Comparison of ENCODE assay signal across 18 mouse cellular contexts in the genomic region with DNA sequence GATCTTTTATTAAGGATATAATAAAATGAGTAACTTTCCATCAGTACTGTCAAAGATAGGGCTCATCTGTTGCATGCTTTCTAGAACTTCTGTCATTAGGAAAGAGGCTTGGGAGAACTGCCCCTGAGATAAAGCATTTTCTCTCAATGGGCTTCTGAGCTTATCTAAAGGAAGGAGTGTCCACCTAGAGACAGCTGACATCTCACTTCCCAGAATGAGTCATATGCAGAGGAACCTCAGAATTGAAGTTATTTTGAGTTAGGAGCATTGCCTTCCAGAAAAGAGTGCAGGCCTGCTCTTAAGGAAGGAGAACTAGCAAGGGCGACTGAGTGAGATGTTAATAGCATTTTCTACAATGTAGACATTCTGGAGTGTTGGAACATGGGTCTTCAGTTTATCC. TPM values are rescaled to one million over a fixed set of nuclear protein-coding genes. Genes with fewer than 3 reads are reported as not detected.
DNase-seq lines count a peak whose midpoint lies in the region; TF ChIP-seq lines count a peak whose summit lies in the region.
"Had no signal": no experiment of that assay in that cellular context is flagged by ENCODE, and none has a peak within 500 bp of the region (broad histone marks: within the 10 kb centered on the region; RNA-seq: fewer than 3 reads in every experiment).

No protein-coding gene starts in this region.

- 88% methylated on average over 1 of the region's 1 CpGs for WGBS in forebrain, embryonic 10.5 days

- TF ChIP-seq CTCF in MEL (IDR thresholded peaks at IDR 0.05 in 2 of 3, conservative IDR thresholded peaks at IDR 0.05 in 1 of 3; ENCODE audit: control insufficient read depth in 1 of 3, insufficient read depth in 1 of 3, low read depth in 2 of 3, low read length in 3 of 3, poor library complexity in 1 of 3, severe bottlenecking in 1 of 3), result no peak

- H3K27ac ChIP-seq in MEL (ENCODE audit: control insufficient read depth, low read depth, low read length), result no peak overlapping the region
- no peak overlapping the region for H3K27ac ChIP-seq in forebrain, embryonic 10.5 days
- H3K27ac ChIP-seq: embryonic facial prominence, embryonic 10.5 days; embryonic facial prominence, embryonic 12.5 days; forebrain, embryonic 12.5 days had no signal

- H3K79me2 ChIP-seq in MEL (ENCODE audit: control insufficient read depth, insufficient read depth, low read length, poor library complexity) (no peaks in the 10 kb centered on the region), myocyte (ENCODE audit: control insufficient read depth, insufficient read depth) (no peaks in the 10 kb centered on the region)

- TF ChIP-seq POLR2A in MEL (IDR thresholded peaks at IDR 0.05; ENCODE audit: control insufficient read depth in 1 of 2, insufficient read depth in 1 of 2, low read depth in 1 of 2, low read length in 2 of 2, poor library complexity in 1 of 2) (no peak), myocyte (IDR thresholded peaks at IDR 0.05; ENCODE audit: insufficient read length, low read depth) (no peak)

- no peak for TF ChIP-seq RAD21 in MEL (IDR thresholded peaks at IDR 0.05; ENCODE audit: low read depth, low read length)

- peaks cover 0 to 8% of the 10 kb centered on the region in 2 experiments; a peak in 2 of 4 replicates for H3K36me3 ChIP-seq in MEL (ENCODE audit: control insufficient read depth in 1 of 2, insufficient read depth in 2 of 2, low read length in 2 of 2)
- H3K36me3 ChIP-seq in myocyte (ENCODE audit: control insufficient read depth, insufficient read depth), result no peaks in the 10 kb centered on the region
- no peaks in the 10 kb centered on the region for H3K36me3 ChIP-seq in forebrain, embryonic 10.5 days (replicated peaks)
- H3K36me3 ChIP-seq: embryonic facial prominence, embryonic 10.5 days; embryonic facial prominence, embryonic 12.5 days; forebrain, embryonic 12.5 days; G1E had no signal

- peaks cover 0 to 5% of the 10 kb centered on the region in 2 experiments; a peak in 1 of 4 replicates for H3K4me1 ChIP-seq in MEL (ENCODE audit: control insufficient read depth in 1 of 2, insufficient read depth in 2 of 2, low read length in 2 of 2)
- H3K4me1 ChIP-seq in forebrain, embryonic 10.5 days, result no peaks in the 10 kb centered on the region
- H3K4me1 ChIP-seq: embryonic facial prominence, embryonic 10.5 days; embryonic facial prominence, embryonic 12.5 days; forebrain, embryonic 12.5 days had no signal

- H3K4me3 ChIP-seq in MEL (ENCODE audit: control insufficient read depth in 1 of 2, insufficient read depth in 1 of 2, low read depth in 2 of 2, low read length in 2 of 2) (no peak overlapping the region), myocyte (no peak overlapping the region)
- no peak overlapping the region for H3K4me3 ChIP-seq in forebrain, embryonic 10.5 days
- H3K4me3 ChIP-seq: embryonic facial prominence, embryonic 10.5 days; embryonic facial prominence, embryonic 12.5 days; forebrain, embryonic 12.5 days had no signal

- H3K27me3 ChIP-seq in MEL (ENCODE audit: control insufficient read depth in 1 of 2, insufficient read depth in 2 of 2, low read length in 2 of 2) (peaks cover 0 to 2% of the 10 kb centered on the region in 2 experiments; a peak in 1 of 4 replicates), myocyte (ENCODE audit: control insufficient read depth, insufficient read depth, insufficient read length) (no peaks in the 10 kb centered on the region)
- H3K27me3 ChIP-seq in forebrain, embryonic 10.5 days (ENCODE audit: poor library complexity, severe bottlenecking), result no peaks in the 10 kb centered on the region
- H3K27me3 ChIP-seq: embryonic facial prominence, embryonic 12.5 days; forebrain, embryonic 12.5 days had no signal

- no peak overlapping the region for H3K9ac ChIP-seq in MEL (ENCODE audit: control insufficient read depth, low read depth, low read length, poor library complexity, severe bottlenecking)
- H3K9ac ChIP-seq: embryonic facial prominence, embryonic 12.5 days; forebrain, embryonic 12.5 days had no signal

- peak; percentile 42 to 68 for TF ChIP-seq EP300 in MEL (IDR thresholded peaks at IDR 0.05; ENCODE audit: low read depth in 1 of 2, low read length in 2 of 2)

- peak; percentile 42 for DNase-seq in 3T3-L1 (ENCODE audit: low read depth, low spot score)
- peak; percentile 78 for DNase-seq in 416B (ENCODE audit: low read depth)
- DNase-seq in MEL (ENCODE audit: low read depth, low spot score), result peak; percentile 64
- DNase-seq in adrenal gland, postnatal 25 days, result no peak
- DNase-seq in urinary bladder, postnatal 14 days (ENCODE audit: low spot score), result no peak
- no peak for DNase-seq in forebrain, embryonic 10.5 days (ENCODE audit: extremely low spot score, low spot score)
- DNase-seq: adrenal gland, adult 8-10 months; adrenal gland, postnatal 14 days; cerebellum, adult 11 months; cerebellum, adult 18-20 months; cerebellum, adult 8-10 months; cerebellum, adult 9-11 months; cerebellum, postnatal 25 days had no signal

- peak overlapping the region; percentile 13 for H3K4me2 ChIP-seq in myocyte (ENCODE audit: low read depth)
- H3K4me2 ChIP-seq: embryonic facial prominence, embryonic 12.5 days; forebrain, embryonic 12.5 days had no signal

- H3ac ChIP-seq in myocyte (ENCODE audit: control insufficient read depth, insufficient read length), result no peak overlapping the region

- H3K9me3 ChIP-seq in MEL (replicated peaks; ENCODE audit: insufficient read depth, low read length), result no peaks in the 10 kb centered on the region
- H3K9me3 ChIP-seq in forebrain, embryonic 10.5 days, result no peaks in the 10 kb centered on the region
- H3K9me3 ChIP-seq: embryonic facial prominence, embryonic 10.5 days; embryonic facial prominence, embryonic 12.5 days; forebrain, embryonic 12.5 days; G1E had no signal

TF ChIP-seq in MEL, 35 proteins besides CTCF, POLR2A, EP300 and RAD21 (continues in another document):
- peak; percentile 74 for TF ChIP-seq GATA1 (IDR thresholded peaks at IDR 0.05; ENCODE audit: low read depth, low read length)
- TF ChIP-seq CHD2 (IDR thresholded peaks at IDR 0.05; ENCODE audit: low read length), result no peak
- no peak for TF ChIP-seq CHD1 (IDR thresholded peaks at IDR 0.05; ENCODE audit: low read depth, low read length)
- no peak for TF ChIP-seq POLR2AphosphoS5 (IDR thresholded peaks at IDR 0.05; ENCODE audit: borderline replicate concordance, low read depth, low read length)
- no peak for TF ChIP-seq MYB (IDR thresholded peaks at IDR 0.05; ENCODE audit: low read depth, low read length)
- TF ChIP-seq MYC (IDR thresholded peaks at IDR 0.05; ENCODE audit: low read depth, low read length), result no peak
- no peak for TF ChIP-seq KAT2A (conservative IDR thresholded peaks at IDR 0.05; ENCODE audit: low read depth, low read length)
- 0 out of 2 replicates have a peak, but pooled peaks have one; percentile 30 for TF ChIP-seq TCF12 (IDR thresholded peaks at IDR 0.05; ENCODE audit: low read depth, low read length)
- TF ChIP-seq SIN3A (IDR thresholded peaks at IDR 0.05; ENCODE audit: low read length), result peak; percentile 36; the same call in 1 of the 2 replicates
- TF ChIP-seq NELFE (IDR thresholded peaks at IDR 0.05; ENCODE audit: low read depth, low read length), result no peak
- TF ChIP-seq SMC3 (IDR thresholded peaks at IDR 0.05; ENCODE audit: low read depth, low read length), result no peak
- no peak for TF ChIP-seq MEF2A (IDR thresholded peaks at IDR 0.05; ENCODE audit: extremely low read depth, insufficient replicate concordance, low read depth, low read length, poor library complexity, severe bottlenecking)
- TF ChIP-seq ZC3H11A (IDR thresholded peaks at IDR 0.05; ENCODE audit: low read depth, low read length), result no peak
- TF ChIP-seq TBP (IDR thresholded peaks at IDR 0.05; ENCODE audit: low read depth, low read length), result no peak
- no peak for TF ChIP-seq USF2 (IDR thresholded peaks at IDR 0.05; ENCODE audit: borderline replicate concordance in 1 of 2, insufficient read depth in 1 of 2, low read depth in 1 of 2, low read length in 2 of 2)
- TF ChIP-seq MAZ (IDR thresholded peaks at IDR 0.05; ENCODE audit: low read depth, low read length), result no peak

TF ChIP-seq in myocyte, 11 proteins besides CTCF, POLR2A, EP300 and RAD21:
- TF ChIP-seq MAX (IDR thresholded peaks at IDR 0.05; ENCODE audit: low read depth) (no peak), MYOG (IDR thresholded peaks at IDR 0.05; ENCODE audit: control insufficient read depth in 1 of 3, insufficient read depth in 1 of 3, insufficient read length in 2 of 3, low read depth in 2 of 3) (no peak), MYOD1 (IDR thresholded peaks at IDR 0.05; ENCODE audit: control insufficient read depth in 1 of 3, insufficient read length in 2 of 3, low read depth in 2 of 3) (peak in 1 of 3 experiments; percentile 18), TCF3 (IDR thresholded peaks at IDR 0.05; ENCODE audit: insufficient read length, low read depth) (no peak), CEBPB (IDR thresholded peaks at IDR 0.05; ENCODE audit: insufficient read depth, poor library complexity, severe bottlenecking) (no peak)

RNA-seq across cellular contexts. Expression of a gene that starts 48.4 kb away (rescaled TPM):
- total RNA-seq in MEL (2012; rRNA removed), result 5.1 and 7.2 TPM in 2 replicates
- 1 to 10 TPM in 1 of 2 experiments, not detected in 1; 7.0 TPM for polyA plus RNA-seq in MEL (2012; ENCODE audit: insufficient read depth in 1 of 2, insufficient read length in 2 of 2, low read depth in 1 of 2, low replicate concordance in 2 of 2, missing spikeins in 1 of 2)
- polyA plus RNA-seq in myocyte (2012; fragmentation: generic; extraction: Trizol), result 1.5 TPM
- 8.6 and 10.7 TPM in 2 replicates for total RNA-seq in adrenal gland, postnatal 25 days (2021)
- polyA plus RNA-seq in forebrain, embryonic 10.5 days (2016; fragmentation: Nextera tagmentation; extraction: Ambion mirVana), result 17.0 and 18.0 TPM in 2 replicates

Comparison
In these comparisons a context has a peak if more than half of its experiments do, and no peak if none do; other contexts are left out.
1. DNase-seq: peak in 3T3-L1 (single experiment), 416B (single experiment) and MEL (single experiment); none in adrenal gland, postnatal 25 days (single experiment), urinary bladder, postnatal 14 days (single experiment) and forebrain, embryonic 10.5 days (single experiment).